Mouse (Mus musculus) myocyte (in vitro differentiated cells): ENCODE data around the gene Dtnb. TPM values are rescaled to one million over a fixed set of nuclear protein-coding genes. Genes with fewer than 3 reads are reported as not detected.

Experiments
- H3K27me3 ChIP-seq: one replicate; pipeline ENCODE4 v1.6.1; 2011; ENCODE audit not compliant: control insufficient read depth, insufficient read depth, insufficient read length
- H3K36me3 ChIP-seq: one replicate; pipeline ENCODE4 v1.6.1; 2011; ENCODE audit not compliant: control insufficient read depth, insufficient read depth
- H3K4me2 ChIP-seq: one replicate; pipeline ENCODE4 v1.6.1; 2011; ENCODE audit warnings: low read depth, control low read depth
- H3K4me3 ChIP-seq: one replicate; pipeline ENCODE4 v1.5.1; 2011; ENCODE audit warnings: mild to moderate bottlenecking, control low read depth, moderate library complexity
- H3K79me2 ChIP-seq: one replicate; pipeline ENCODE4 v1.6.1; 2011; ENCODE audit not compliant: control insufficient read depth, insufficient read depth
- H3ac ChIP-seq: one replicate; pipeline ENCODE4 v1.6.1; 2011; ENCODE audit not compliant: control insufficient read depth, insufficient read length
- CEBPB ChIP-seq: IDR thresholded peaks from 2 replicates; pipeline ENCODE4 v1.6.1; 2011; ENCODE audit warnings: mild to moderate bottlenecking, moderate library complexity; ENCODE audit not compliant: poor library complexity, insufficient read depth, severe bottlenecking
- E2F4 ChIP-seq: IDR thresholded peaks from one replicate; pipeline ENCODE4 v1.6.1; 2011; ENCODE audit warnings: mild to moderate bottlenecking, control low read depth, moderate library complexity; ENCODE audit not compliant: insufficient read depth
- MAX ChIP-seq: IDR thresholded peaks from one replicate; pipeline ENCODE4 v1.6.1; 2011; ENCODE audit warnings: low read depth, mild to moderate bottlenecking, control low read depth
- MYOD1 ChIP-seq, 3 experiments: IDR thresholded peaks; one replicate each; pipeline ENCODE4 v1.6.1; 2011; ENCODE audit warnings: control low read depth in 2 of 3, low read depth in 2 of 3, mild to moderate bottlenecking in 2 of 3, moderate library complexity in 1 of 3; ENCODE audit not compliant: insufficient read length in 2 of 3, control insufficient read depth in 1 of 3
- MYOG ChIP-seq, 3 experiments: IDR thresholded peaks; one replicate each; pipeline ENCODE4 v1.6.1; 2011; ENCODE audit warnings: control low read depth in 2 of 3, low read depth in 2 of 3, mild to moderate bottlenecking in 2 of 3; ENCODE audit not compliant: insufficient read length in 2 of 3, control insufficient read depth in 1 of 3, insufficient read depth in 1 of 3
- POLR2A ChIP-seq: IDR thresholded peaks from one replicate; pipeline ENCODE4 v1.6.1; 2011; ENCODE audit warnings: low read depth, mild to moderate bottlenecking, control low read depth, moderate library complexity; ENCODE audit not compliant: insufficient read length
- POLR2AphosphoS2 ChIP-seq: IDR thresholded peaks from one replicate; pipeline ENCODE4 v1.6.1; 2011; ENCODE audit warnings: low read depth, control low read depth; ENCODE audit not compliant: insufficient read length
- REST ChIP-seq: IDR thresholded peaks from one replicate; pipeline ENCODE4 v1.6.1; 2011; ENCODE audit warnings: mild to moderate bottlenecking, control low read depth, moderate library complexity; ENCODE audit not compliant: insufficient read depth, insufficient read length
- SRF ChIP-seq: IDR thresholded peaks from one replicate; pipeline ENCODE4 v1.6.1; 2011; ENCODE audit warnings: low read depth; ENCODE audit not compliant: control insufficient read depth, insufficient read length
- TCF12 ChIP-seq: IDR thresholded peaks from one replicate; pipeline ENCODE4 v1.6.1; 2011; ENCODE audit warnings: mild to moderate bottlenecking, control low read depth; ENCODE audit not compliant: poor library complexity, insufficient read depth, severe bottlenecking
- TCF3 ChIP-seq: IDR thresholded peaks from one replicate; pipeline ENCODE4 v1.6.1; 2011; ENCODE audit warnings: low read depth, control low read depth; ENCODE audit not compliant: insufficient read length
- USF1 ChIP-seq: IDR thresholded peaks from one replicate; pipeline ENCODE4 v1.6.1; 2011; ENCODE audit warnings: low read depth, mild to moderate bottlenecking, control low read depth, moderate library complexity
- polyA plus RNA-seq: library from polyadenylated mRNA; unstranded; fragments of >200 nt; fragmentation: generic; extraction: Trizol; gene quantifications from one replicate; pipeline ENCODE4 v1.2.1, GENCODE M21; 2012; ENCODE audit warnings: missing spikeins

Gene Dtnb
- polyA plus RNA-seq, 1 experiment, result 5.5 TPM

DNA sequence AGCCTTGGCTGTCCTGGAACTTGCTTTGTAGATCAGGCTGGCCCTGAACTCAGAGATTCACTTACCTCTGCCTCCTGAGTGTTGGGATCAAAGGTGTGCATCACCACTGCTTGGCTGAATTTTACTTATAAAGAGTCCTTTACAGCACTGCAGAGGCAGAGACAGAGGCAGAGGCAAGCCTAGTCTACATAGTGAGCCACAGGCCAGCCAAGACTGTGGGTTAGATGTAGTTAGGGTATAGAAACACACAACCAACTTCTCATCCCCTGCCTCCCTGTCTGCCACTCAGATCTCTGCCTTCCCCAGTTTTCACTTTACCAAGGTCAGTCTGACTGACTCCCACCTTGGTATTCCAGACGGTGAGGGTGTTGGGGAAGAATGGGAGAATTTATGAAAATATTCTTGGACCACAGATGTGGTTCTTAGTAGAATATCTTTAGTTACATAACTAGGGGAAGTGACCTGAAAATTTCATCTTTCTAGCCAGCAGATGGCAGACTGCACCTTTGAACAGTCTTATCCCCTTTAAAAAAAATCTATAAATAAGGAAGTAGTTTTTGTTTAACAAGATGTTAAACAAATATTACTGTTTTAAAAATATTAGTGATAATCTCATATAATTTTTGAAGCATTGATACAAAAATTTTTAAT, 88.9 kb downstream of the Dtnb start:
- Histone ChIP-seq H3K79me2 (no peaks in the 10 kb centered on the region), H3K27me3 (no peaks in the 10 kb centered on the region), H3ac (no peak overlapping the region), H3K36me3 (no peaks in the 10 kb centered on the region), H3K4me3 (no peak overlapping the region), H3K4me2 (no peak overlapping the region)
- TF ChIP-seq E2F4 (no peak), MYOD1 (IDR thresholded peaks at IDR 0.05; ENCODE audit: control insufficient read depth in 1 of 3, insufficient read length in 2 of 3, low read depth in 2 of 3) (no peak), TCF3 (no peak), USF1 (no peak), SRF (no peak), TCF12 (no peak), MYOG (IDR thresholded peaks at IDR 0.05; ENCODE audit: control insufficient read depth in 1 of 3, insufficient read depth in 1 of 3, insufficient read length in 2 of 3, low read depth in 2 of 3) (no peak), POLR2AphosphoS2 (no peak), CEBPB (no peak)

DNA sequence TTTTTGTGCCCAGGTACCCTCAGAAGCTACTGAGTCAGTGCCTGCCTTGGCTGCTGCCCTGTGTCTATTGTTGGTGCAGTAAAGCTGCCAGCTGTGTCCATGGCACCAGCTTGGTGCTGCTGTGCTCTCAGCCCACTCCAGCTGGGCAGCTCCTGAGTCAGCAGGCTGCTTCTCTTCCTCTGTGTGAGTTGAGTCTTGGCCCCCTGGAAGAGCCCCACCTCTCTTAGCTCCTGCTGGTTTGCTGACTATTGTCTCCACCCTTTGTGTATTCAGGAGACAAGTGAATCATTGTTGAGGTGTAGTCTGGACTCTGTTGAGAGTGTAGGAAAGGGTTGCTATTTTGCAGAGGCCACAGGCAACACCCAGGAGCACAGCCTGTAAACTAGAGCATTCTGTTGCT, 90.5 kb downstream of the Dtnb start:
- Histone ChIP-seq H3K27me3 (no peaks in the 10 kb centered on the region), H3ac (no peak overlapping the region), H3K36me3 (no peaks in the 10 kb centered on the region), H3K4me2 (no peak overlapping the region), H3K4me3 (no peak overlapping the region), H3K79me2 (no peaks in the 10 kb centered on the region)
- no peak for TF ChIP-seq TCF12
- no peak for TF ChIP-seq USF1
- TF ChIP-seq SRF, result no peak
- TF ChIP-seq MYOG (IDR thresholded peaks at IDR 0.05; ENCODE audit: control insufficient read depth in 1 of 3, insufficient read depth in 1 of 3, insufficient read length in 2 of 3, low read depth in 2 of 3), result no peak

DNA sequence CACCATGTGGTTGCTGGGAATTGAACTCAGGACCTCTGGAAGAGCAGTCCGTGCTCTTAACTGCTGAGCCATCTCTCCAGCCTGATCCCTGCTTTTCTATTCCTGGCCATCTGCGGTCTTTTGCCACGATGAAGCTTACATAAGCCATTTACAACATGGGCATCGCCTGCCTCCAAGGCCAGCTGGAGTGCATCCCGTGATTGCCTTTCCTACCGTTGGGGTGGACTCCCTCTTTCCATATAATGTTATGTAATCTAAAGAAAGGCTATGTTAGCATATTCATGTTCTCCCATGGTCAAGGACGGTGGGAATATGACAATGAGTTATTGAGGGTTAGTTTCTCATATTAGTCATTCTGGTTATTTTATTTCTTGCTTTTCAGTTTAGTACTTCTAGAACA, 91.2 kb downstream of the Dtnb start:
- Histone ChIP-seq H3K4me2 (no peak overlapping the region), H3ac (no peak overlapping the region), H3K79me2 (no peaks in the 10 kb centered on the region), H3K36me3 (no peaks in the 10 kb centered on the region), H3K27me3 (no peaks in the 10 kb centered on the region), H3K4me3 (no peak overlapping the region)
- TF ChIP-seq MYOG (IDR thresholded peaks at IDR 0.05; ENCODE audit: control insufficient read depth in 1 of 3, insufficient read depth in 1 of 3, insufficient read length in 2 of 3, low read depth in 2 of 3), result no peak
- TF ChIP-seq SRF, result no peak
- no peak for TF ChIP-seq MAX
- no peak for TF ChIP-seq REST
- TF ChIP-seq CEBPB, result no peak
- no peak for TF ChIP-seq TCF12
- TF ChIP-seq POLR2AphosphoS2, result no peak
- no peak for TF ChIP-seq E2F4
- TF ChIP-seq TCF3, result no peak

DNA sequence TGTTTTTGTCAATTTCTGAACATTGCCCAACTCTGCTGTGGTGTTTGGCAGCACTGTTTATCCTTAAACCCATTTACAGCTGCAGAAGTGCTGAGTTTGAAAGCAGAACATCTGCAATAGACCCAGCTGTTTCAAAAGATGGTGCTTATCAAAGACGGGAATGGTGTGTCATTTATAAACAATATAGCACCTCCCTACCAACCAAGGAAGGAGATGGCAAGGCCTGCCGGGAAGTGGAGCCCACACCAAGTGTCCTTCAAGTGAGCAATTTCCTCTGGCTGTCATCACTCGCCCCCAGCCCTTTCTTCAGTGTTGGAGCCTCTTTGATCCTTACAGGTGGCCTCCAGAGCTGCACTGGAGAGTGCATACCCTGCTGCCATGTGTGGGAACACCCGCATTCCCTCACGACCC, 97.8 kb downstream of the Dtnb start:
- Histone ChIP-seq H3ac (no peak overlapping the region), H3K79me2 (no peaks in the 10 kb centered on the region), H3K36me3 (no peaks in the 10 kb centered on the region), H3K4me2 (no peak overlapping the region), H3K4me3 (no peak overlapping the region), H3K27me3 (no peaks in the 10 kb centered on the region)
- TF ChIP-seq SRF, result no peak
- no peak for TF ChIP-seq E2F4
- no peak for TF ChIP-seq POLR2AphosphoS2
- TF ChIP-seq MYOG (IDR thresholded peaks at IDR 0.05; ENCODE audit: control insufficient read depth in 1 of 3, insufficient read depth in 1 of 3, insufficient read length in 2 of 3, low read depth in 2 of 3), result no peak
- no peak for TF ChIP-seq POLR2A
- TF ChIP-seq MAX, result no peak
- TF ChIP-seq TCF3, result no peak
- TF ChIP-seq USF1, result no peak
- TF ChIP-seq REST, result no peak
- no peak for TF ChIP-seq TCF12
- no peak for TF ChIP-seq CEBPB
- no peak for TF ChIP-seq MYOD1 (IDR thresholded peaks at IDR 0.05; ENCODE audit: control insufficient read depth in 1 of 3, insufficient read length in 2 of 3, low read depth in 2 of 3)

DNA sequence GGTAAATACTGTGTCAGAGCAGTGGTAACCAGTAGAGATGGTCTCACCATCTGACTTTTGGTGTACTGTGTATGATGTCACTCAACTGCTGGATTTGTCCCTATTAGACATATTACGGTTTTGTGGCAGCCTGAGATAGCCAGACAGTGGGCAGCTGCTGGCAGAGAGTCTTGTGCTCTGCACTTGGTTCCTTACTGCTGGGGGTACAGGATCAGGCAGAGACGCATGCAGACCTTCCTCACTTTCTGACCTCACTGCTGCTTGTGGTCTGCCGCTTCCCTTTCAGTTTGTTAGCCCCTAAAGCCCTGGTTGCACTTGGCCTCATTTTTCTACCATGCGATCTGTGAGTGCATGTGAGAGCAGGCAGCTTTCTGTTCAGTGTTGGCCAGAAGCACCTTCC, 98.9 kb downstream of the Dtnb start:
- H3ac ChIP-seq, result no peak overlapping the region
- no peak overlapping the region for H3K4me3 ChIP-seq
- no peak overlapping the region for H3K4me2 ChIP-seq
- TF ChIP-seq MYOG (IDR thresholded peaks at IDR 0.05; ENCODE audit: control insufficient read depth in 1 of 3, insufficient read depth in 1 of 3, insufficient read length in 2 of 3, low read depth in 2 of 3), result no peak
- TF ChIP-seq TCF12, result no peak
- TF ChIP-seq POLR2AphosphoS2, result no peak
- no peak for TF ChIP-seq TCF3
- no peak for TF ChIP-seq SRF
- TF ChIP-seq E2F4, result no peak
- TF ChIP-seq REST, result no peak
- no peak for TF ChIP-seq USF1
- no peak for TF ChIP-seq CEBPB
- no peak for TF ChIP-seq POLR2A
- no peaks in the 10 kb centered on the region for H3K36me3 ChIP-seq
- no peaks in the 10 kb centered on the region for H3K27me3 ChIP-seq
- H3K79me2 ChIP-seq, result no peaks in the 10 kb centered on the region
